Mouse (Mus musculus) heart, embryonic 11.5 days (tissue): ENCODE data around the gene Olfr763. TPM values are rescaled to one million over a fixed set of nuclear protein-coding genes. Genes with fewer than 3 reads are reported as not detected.
"Not testable (repeated sequence)": the region's sequence is repeated elsewhere in the genome, so short reads cannot be mapped to it uniquely, and the experiment has no call there.

ENCODE experiments used
- ATAC-seq: fragments of 200-750 bp; cut with Nextera tagmentation; replicated peaks from 2 replicates; pipeline ENCODE4 v1.8.0; 2017; ENCODE audit warnings: moderate library complexity; ENCODE audit not compliant: insufficient number of reproducible peaks, low FRiP score, low TSS enrichment
- H3K27ac ChIP-seq: fragments of 300-500 bp; sonication (generic); 2 replicates; pipeline ENCODE4 v1.5.1; 2014; ENCODE audit warnings: mild to moderate bottlenecking, low read depth, low read length
- H3K27me3 ChIP-seq: fragments of 300-500 bp; sonication (generic); 2 replicates; pipeline ENCODE4 v1.6.1; 2014; ENCODE audit warnings: mild to moderate bottlenecking, low read length, mixed read lengths; ENCODE audit not compliant: control insufficient read depth, insufficient read depth
- H3K36me3 ChIP-seq: fragments of 300-500 bp; sonication (generic); 2 replicates; pipeline ENCODE4 v1.6.1; 2014; ENCODE audit warnings: mild to moderate bottlenecking, low read length, moderate library complexity, mixed read lengths; ENCODE audit not compliant: control insufficient read depth, insufficient read depth
- H3K4me1 ChIP-seq: fragments of 300-500 bp; sonication (generic); 2 replicates; pipeline ENCODE4 v1.6.1; 2014; ENCODE audit warnings: low read length; ENCODE audit not compliant: control insufficient read depth, insufficient read depth
- H3K4me2 ChIP-seq: fragments of 300-500 bp; sonication (generic); 2 replicates; pipeline ENCODE4 v1.6.1; 2014; ENCODE audit warnings: mild to moderate bottlenecking, moderate library complexity
- H3K4me3 ChIP-seq: fragments of 300-500 bp; sonication (generic); 2 replicates; pipeline ENCODE4 v1.5.1; 2014; ENCODE audit warnings: low read depth, low read length
- H3K9ac ChIP-seq: fragments of 300-500 bp; sonication (generic); 2 replicates; pipeline ENCODE4 v1.6.1; 2014; ENCODE audit warnings: mild to moderate bottlenecking, low read depth, low read length, moderate library complexity
- H3K9me3 ChIP-seq: fragments of 300-500 bp; sonication (generic); replicated peaks from 2 replicates; pipeline ENCODE4 v1.6.1; 2016; ENCODE audit warnings: low read length; ENCODE audit not compliant: control insufficient read depth
- WGBS: fragments of 180-500 bp; shearing (Covaris S2); extraction: QIAGEN DNeasy Blood & Tissue Kit; methylation state at CpG from one replicate; pipeline ENCODE4 v1.1.7; 2014; ENCODE audit not compliant: insufficient replicate concordance; 5-methylcytosine and 5-hydroxymethylcytosine counted together
- polyA plus RNA-seq: library from polyadenylated mRNA; unstranded; fragments of >200 nt; fragmentation: Nextera tagmentation; extraction: Ambion mirVana; gene quantifications from 2 replicates; pipeline ENCODE4 v1.2.1, GENCODE M21; 2014

Olfr763 gene
- polyA plus RNA-seq, 1 experiment from 2014 or later: not detected

DNA sequence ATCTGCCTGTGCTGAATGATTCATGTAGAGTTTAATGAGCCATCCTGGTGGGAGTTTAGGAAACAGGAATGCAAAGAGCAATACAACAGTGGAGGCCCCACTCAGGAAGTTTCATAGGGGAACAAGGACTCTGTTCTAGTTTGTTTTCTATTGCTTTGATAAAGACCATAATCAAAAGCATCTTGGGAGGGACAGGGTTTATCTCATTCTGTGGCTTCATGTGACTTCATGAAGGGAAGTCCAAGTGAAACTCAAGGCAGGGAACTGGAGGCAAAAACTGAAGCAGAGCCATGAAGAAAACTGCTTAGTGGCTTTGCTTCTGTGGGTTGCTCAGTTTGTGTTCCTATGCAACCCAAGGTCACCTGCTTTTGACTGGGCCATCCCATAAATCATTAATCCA is 3.9 kb downstream of the Olfr763 start:
- ATAC-seq: no peak
- no peak overlapping the region for H3K9ac ChIP-seq
- H3K27ac ChIP-seq: no peak overlapping the region
- no peaks in the 10 kb centered on the region for H3K9me3 ChIP-seq
- H3K4me3 ChIP-seq: no peak overlapping the region
- no peaks in the 10 kb centered on the region for H3K36me3 ChIP-seq
- H3K27me3 ChIP-seq: no peaks in the 10 kb centered on the region
- no peak overlapping the region for H3K4me2 ChIP-seq
- H3K4me1 ChIP-seq: no peaks in the 10 kb centered on the region

DNA sequence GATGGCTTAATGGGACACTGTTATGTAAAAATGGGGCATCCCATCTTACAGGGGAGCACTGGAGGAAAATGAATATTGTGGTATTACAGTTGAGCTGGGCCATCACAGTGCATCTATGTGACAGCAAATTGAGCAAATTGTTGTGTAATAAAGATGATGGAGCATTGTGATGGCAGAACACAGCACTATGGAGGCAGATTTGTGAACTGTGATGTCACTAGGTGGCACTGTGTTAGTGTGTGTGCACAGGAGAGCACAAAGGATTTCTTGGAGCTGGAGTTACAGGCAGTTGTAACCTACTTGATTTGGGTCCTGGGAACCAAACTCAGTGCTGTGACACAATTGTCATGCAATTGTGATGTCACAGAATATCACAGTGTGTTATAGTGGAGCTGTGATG is 12.7 kb downstream of the Olfr763 start:
- Histone ChIP-seq H3K36me3 (no peaks in the 10 kb centered on the region), H3K4me1 (no peaks in the 10 kb centered on the region), H3K4me2 (no peak overlapping the region), H3K9ac (no peak overlapping the region), H3K27ac (no peak overlapping the region), H3K27me3 (no peaks in the 10 kb centered on the region), H3K4me3 (no peak overlapping the region), H3K9me3 (no peaks in the 10 kb centered on the region)
- ATAC-seq: no peak

DNA sequence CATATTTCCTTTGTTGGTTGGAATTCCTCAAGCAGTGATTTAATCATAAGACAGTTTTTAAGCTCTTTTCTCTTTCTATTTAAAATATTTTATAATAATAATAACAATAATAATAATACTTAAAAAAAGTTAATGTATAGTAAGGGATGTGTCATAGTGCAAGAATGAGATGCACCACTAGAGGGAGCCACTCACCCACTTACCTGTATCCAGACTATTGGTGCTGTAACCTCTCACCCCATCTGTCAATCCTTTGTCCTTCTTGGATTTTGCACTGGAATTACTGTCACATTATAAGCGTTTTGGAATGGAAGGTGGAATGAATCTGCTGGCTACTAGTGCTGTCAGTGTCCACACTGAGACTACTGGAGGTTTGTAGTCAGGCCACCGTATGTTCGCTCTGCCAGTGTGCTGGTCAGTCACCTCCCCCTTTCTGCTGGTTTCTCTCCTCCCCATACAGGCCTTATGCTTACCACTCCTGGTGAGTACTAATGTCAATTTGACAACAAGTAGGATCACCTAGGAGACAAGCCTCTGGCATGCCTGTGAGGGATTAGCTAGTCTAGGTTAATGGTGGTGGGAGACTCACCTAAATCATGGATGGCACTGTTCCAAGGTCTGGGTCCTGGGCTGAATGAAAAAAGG is 15.5 kb downstream of the Olfr763 start:
- no peaks in the 10 kb centered on the region for H3K27me3 ChIP-seq
- no peak overlapping the region for H3K9ac ChIP-seq
- no peak for ATAC-seq
- H3K36me3 ChIP-seq: no peaks in the 10 kb centered on the region
- WGBS: 55% methylated on average over 3 of the region's 3 CpGs
- H3K27ac ChIP-seq: no peak overlapping the region
- H3K4me3 ChIP-seq: no peak overlapping the region
- H3K4me2 ChIP-seq: no peak overlapping the region
- H3K9me3 ChIP-seq: no peaks in the 10 kb centered on the region
- no peaks in the 10 kb centered on the region for H3K4me1 ChIP-seq

DNA sequence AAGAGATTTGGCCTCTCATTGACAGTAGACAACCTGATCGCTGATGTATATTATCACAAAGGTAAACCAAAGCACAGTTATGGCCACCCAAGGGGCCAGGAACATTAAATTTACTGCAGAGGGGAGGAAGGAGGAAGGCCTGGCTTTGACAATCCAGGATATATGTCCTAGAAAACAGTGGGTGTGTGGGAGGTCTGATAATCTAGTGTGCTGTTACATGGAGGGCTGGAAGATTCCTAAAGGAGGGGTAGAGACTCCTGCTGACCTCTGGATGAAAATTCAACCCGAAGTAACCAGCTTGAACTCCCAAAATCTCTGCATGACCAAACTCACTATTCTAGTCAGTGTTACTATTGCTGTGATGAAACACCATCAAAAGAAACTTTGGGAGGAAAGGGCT is 17.8 kb downstream of the Olfr763 start:
- no peaks in the 10 kb centered on the region for H3K27me3 ChIP-seq
- H3K4me2 ChIP-seq: no peak overlapping the region
- no peaks in the 10 kb centered on the region for H3K36me3 ChIP-seq
- H3K9me3 ChIP-seq: no peaks in the 10 kb centered on the region
- no peak overlapping the region for H3K4me3 ChIP-seq
- no peak overlapping the region for H3K9ac ChIP-seq
- no peak overlapping the region for H3K27ac ChIP-seq
- no peaks in the 10 kb centered on the region for H3K4me1 ChIP-seq
- WGBS: 67% methylated on average over 2 of the region's 2 CpGs
- ATAC-seq: no peak

DNA sequence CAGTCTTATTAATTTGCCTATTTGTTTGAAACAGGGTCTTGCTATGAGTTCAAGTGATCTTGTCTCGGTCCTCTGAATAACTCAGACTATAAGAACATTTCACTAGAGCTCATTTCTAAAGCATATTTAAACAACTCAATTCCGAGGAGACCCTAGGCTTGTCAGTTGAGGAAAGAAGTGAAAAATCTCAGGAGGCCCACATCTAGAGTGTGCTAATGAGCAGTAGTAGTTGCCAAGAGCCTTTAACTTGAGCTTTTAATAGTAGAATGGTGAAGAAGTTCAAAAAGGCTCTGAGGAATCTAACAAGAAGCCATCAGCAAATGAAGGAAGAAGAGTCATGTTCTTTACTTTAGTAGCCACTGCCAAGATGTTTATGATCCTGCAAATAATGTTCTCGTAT is 29.2 kb downstream of the Olfr763 start, which contains the start of gene Olfr764-ps1:
Gene Olfr764-ps1, minus strand, starts transcription at position 101 of the 400 bp plus-strand sequence.
- WGBS: 71% methylated on average over 3 of the region's 3 CpGs
- no peak within 1 kb of the TSS for H3K9ac ChIP-seq
- no peaks in the 10 kb centered on the region for H3K4me1 ChIP-seq
- no peak within 1 kb of the TSS for H3K4me2 ChIP-seq
- no peaks in the 10 kb centered on the region for H3K27me3 ChIP-seq
- H3K9me3 ChIP-seq: no peaks in the 10 kb centered on the region
- no peak for ATAC-seq
- no peak within 1 kb of the TSS for H3K27ac ChIP-seq
- no peaks in the 10 kb centered on the region for H3K36me3 ChIP-seq
- H3K4me3 ChIP-seq: no peak within 1 kb of the TSS

DNA sequence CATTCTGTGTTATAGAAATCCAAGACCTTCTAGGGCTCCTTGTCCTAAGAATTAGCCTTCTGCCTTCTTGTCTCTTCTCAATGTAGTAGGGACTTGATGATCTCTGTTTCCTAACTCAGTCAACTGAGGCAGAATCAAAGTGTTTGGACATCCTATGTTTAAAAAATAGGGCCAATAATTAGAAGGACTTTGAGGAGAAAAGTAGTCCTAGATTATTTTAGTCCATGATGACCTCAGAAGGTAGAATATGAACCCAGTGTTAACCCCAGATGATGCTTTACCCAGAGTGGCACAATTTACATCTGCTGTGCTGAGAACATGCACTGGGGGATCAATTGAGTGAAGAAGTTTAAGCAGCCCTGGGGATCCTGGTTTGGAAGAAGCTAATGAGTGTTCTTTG is 39.3 kb downstream of the Olfr763 start, which contains the start of gene Olfr765:
Gene Olfr765, minus strand, starts transcription at position 101 of the 400 bp plus-strand sequence.
- not testable (repeated sequence) for H3K4me3 ChIP-seq, ATAC-seq, H3K4me2 ChIP-seq, H3K27me3 ChIP-seq, H3K4me1 ChIP-seq, H3K9ac ChIP-seq, H3K27ac ChIP-seq, H3K9me3 ChIP-seq, H3K36me3 ChIP-seq

Other genes starting within 250 kb of the Olfr763 start
- 0.49 and 0.57 TPM in 2 replicates for gene Mmp19, start 219.9 kb upstream of the Olfr763 start, polyA plus RNA-seq
- gene Dnajc14, start 206.7 kb upstream of the Olfr763 start, polyA plus RNA-seq: 28.7 and 37.0 TPM in 2 replicates
- 15.0 and 18.2 TPM in 2 replicates for gene Tmem198b, start 206.4 kb upstream of the Olfr763 start, polyA plus RNA-seq
- 204 and 210 TPM in 2 replicates for gene Sarnp, start 193.5 kb upstream of the Olfr763 start, polyA plus RNA-seq
- gene Ormdl2, start 189.1 kb upstream of the Olfr763 start, polyA plus RNA-seq: 50.7 and 60.3 TPM in 2 replicates
- gene Gdf11, start 119.1 kb upstream of the Olfr763 start, polyA plus RNA-seq: 4.1 and 4.5 TPM in 2 replicates
- 296 and 306 TPM in 2 replicates for gene Cd63, start 109.8 kb upstream of the Olfr763 start, polyA plus RNA-seq
- gene Rdh5, start 87.9 kb upstream of the Olfr763 start, polyA plus RNA-seq: 6.1 and 8.1 TPM in 2 replicates
- gene Bloc1s1, start 86.8 kb upstream of the Olfr763 start, polyA plus RNA-seq: 195 and 206 TPM in 2 replicates
- 0.43 and 0.79 TPM in 2 replicates for gene Itga7, start 77.0 kb upstream of the Olfr763 start, polyA plus RNA-seq
- not detected in 2 replicates for gene Mettl7b, start 49.8 kb upstream of the Olfr763 start, polyA plus RNA-seq
- gene Olfr9, start 21.4 kb upstream of the Olfr763 start, polyA plus RNA-seq: not detected in 2 replicates
- gene Olfr764-ps1, start 29.1 kb downstream of the Olfr763 start, polyA plus RNA-seq: not detected in 2 replicates
- gene Olfr765, start 39.2 kb downstream of the Olfr763 start, polyA plus RNA-seq: not detected in 2 replicates
- not detected in 2 replicates for gene Olfr766-ps1, start 58.2 kb downstream of the Olfr763 start, polyA plus RNA-seq
- not detected in 2 replicates for gene Olfr767, start 72.1 kb downstream of the Olfr763 start, polyA plus RNA-seq
- gene Olfr768, start 88.6 kb downstream of the Olfr763 start, polyA plus RNA-seq: not detected in 2 replicates
- not detected in 2 replicates for gene Olfr769, start 107.1 kb downstream of the Olfr763 start, polyA plus RNA-seq
- not detected in 2 replicates for gene Olfr770, start 128.2 kb downstream of the Olfr763 start, polyA plus RNA-seq
- not detected in 2 replicates for gene Olfr771, start 154.0 kb downstream of the Olfr763 start, polyA plus RNA-seq
- not detected in 2 replicates for gene Olfr772, start 167.1 kb downstream of the Olfr763 start, polyA plus RNA-seq
- not detected in 2 replicates for gene Olfr773, start 176.6 kb downstream of the Olfr763 start, polyA plus RNA-seq
- not detected in 2 replicates for gene Olfr774, start 225.4 kb downstream of the Olfr763 start, polyA plus RNA-seq
- not detected in 2 replicates for gene Olfr775, start 237.6 kb downstream of the Olfr763 start, polyA plus RNA-seq
- gene Olfr776, start 248.3 kb downstream of the Olfr763 start, polyA plus RNA-seq: not detected in 2 replicates